ENCODE assay signal across 22 mouse cellular contexts in genomic region chr17:32814136-32814535, GRCm38 (mm10). TPM values are rescaled to one million over a fixed set of nuclear protein-coding genes. Genes with fewer than 3 reads are reported as not detected.
DNase-seq lines count a peak whose midpoint lies in the region; ATAC-seq and TF ChIP-seq lines count a peak whose summit lies in the region.
"Had no signal": no experiment of that assay in that cellular context is flagged by ENCODE, and none has a peak within 500 bp of the region (broad histone marks: within the 10 kb centered on the region; RNA-seq: fewer than 3 reads in every experiment).

No protein-coding gene starts in this region.

- TF ChIP-seq POLR2A in lung, adult 2 months (IDR thresholded peaks at IDR 0.05; ENCODE audit: borderline replicate concordance, extremely low read depth, low read depth, low read length) = no peak

- peak; percentile 85 for ATAC-seq in kidney, embryonic 16.5 days (ENCODE audit: low FRiP score, low TSS enrichment)
- ATAC-seq in heart, embryonic 11.5 days (replicated peaks; ENCODE audit: insufficient number of reproducible peaks, low FRiP score, low TSS enrichment) = no peak
- ATAC-seq: forebrain, embryonic 16.5 days had no signal

- H3K27me3 ChIP-seq in kidney, embryonic 16.5 days (ENCODE audit: insufficient read depth, low read length) = no peaks in the 10 kb centered on the region
- no peaks in the 10 kb centered on the region for H3K27me3 ChIP-seq in heart, embryonic 11.5 days (ENCODE audit: control insufficient read depth, insufficient read depth, low read length)
- H3K27me3 ChIP-seq: CH12.LX; embryonic facial prominence, embryonic 12.5 days; heart, embryonic 15.5 days had no signal

- TF ChIP-seq CTCF in lung, adult 2 months (IDR thresholded peaks at IDR 0.05; ENCODE audit: insufficient read depth, low read length) = no peak

- 0 out of 2 replicates have a peak overlapping the region, but pooled peaks have one; percentile 36 for H3K27ac ChIP-seq in kidney, embryonic 16.5 days (ENCODE audit: low read length)
- H3K27ac ChIP-seq in heart, embryonic 11.5 days (ENCODE audit: low read depth, low read length) = no peak overlapping the region
- H3K27ac ChIP-seq: embryonic facial prominence, embryonic 12.5 days; heart, embryonic 10.5 days; heart, embryonic 15.5 days; hindbrain, embryonic 10.5 days; hindbrain, embryonic 14.5 days had no signal

- WGBS in kidney, embryonic 16.5 days = 40% methylated on average over 7 of the region's 7 CpGs
- WGBS in heart, embryonic 11.5 days (ENCODE audit: insufficient replicate concordance) = 73% methylated on average over 7 of the region's 7 CpGs
- WGBS in lung, adult 2 months = 79% methylated on average over 7 of the region's 7 CpGs

- peaks cover 3% of the 10 kb centered on the region for H3K4me1 ChIP-seq in kidney, embryonic 16.5 days (ENCODE audit: insufficient read depth, low read length)
- peaks cover 3% of the 10 kb centered on the region for H3K4me1 ChIP-seq in heart, embryonic 11.5 days (ENCODE audit: control insufficient read depth, insufficient read depth, low read length)
- no peaks in the 10 kb centered on the region for H3K4me1 ChIP-seq in lung, adult 2 months (ENCODE audit: control insufficient read depth, insufficient read depth, low read length)

- peak; percentile 69 for DNase-seq in kidney, adult 11 months
- peak; percentile 52 to 61 for DNase-seq in kidney, adult 8-10 months
- peak; percentile 43 to 79 for DNase-seq in kidney, postnatal 25 days
- no peak for DNase-seq in gastrocnemius, postnatal 10 days
- DNase-seq in lung, adult 18-20 months = no peak
- no peak for DNase-seq in lung, adult 2 months
- DNase-seq: adrenal gland, adult 8-10 months; adrenal gland, postnatal 36 days; cerebellum, adult 2 months; cerebellum, postnatal 14 days; gastrocnemius, postnatal 25 days; heart, adult 11 months; heart, postnatal 14 days had no signal

- H3K36me3 ChIP-seq in kidney, embryonic 16.5 days (ENCODE audit: insufficient read depth, low read length) = peaks cover 14% of the 10 kb centered on the region
- H3K36me3 ChIP-seq in heart, embryonic 11.5 days (ENCODE audit: control insufficient read depth, insufficient read depth, low read length) = peaks cover 5% of the 10 kb centered on the region

- no peak overlapping the region for H3K4me2 ChIP-seq in kidney, embryonic 16.5 days (replicated peaks; ENCODE audit: low read depth, low read length)
- no peak overlapping the region for H3K4me2 ChIP-seq in heart, embryonic 11.5 days
- H3K4me2 ChIP-seq: embryonic facial prominence, embryonic 12.5 days; heart, embryonic 15.5 days; hindbrain, embryonic 14.5 days had no signal

- no peak overlapping the region for H3K9ac ChIP-seq in kidney, embryonic 16.5 days (replicated peaks; ENCODE audit: low read length)
- no peak overlapping the region for H3K9ac ChIP-seq in heart, embryonic 11.5 days (ENCODE audit: low read depth, low read length)
- H3K9ac ChIP-seq: embryonic facial prominence, embryonic 12.5 days; heart, embryonic 15.5 days; hindbrain, embryonic 14.5 days had no signal

- no peaks in the 10 kb centered on the region for H3K9me3 ChIP-seq in kidney, embryonic 16.5 days (ENCODE audit: low read length)
- H3K9me3 ChIP-seq in heart, embryonic 11.5 days (replicated peaks; ENCODE audit: control insufficient read depth, low read length) = no peaks in the 10 kb centered on the region
- H3K9me3 ChIP-seq: embryonic facial prominence, embryonic 12.5 days; heart, embryonic 10.5 days; heart, embryonic 15.5 days; hindbrain, embryonic 10.5 days had no signal

- no peak overlapping the region for H3K4me3 ChIP-seq in kidney, embryonic 16.5 days (ENCODE audit: low read length)
- no peak overlapping the region for H3K4me3 ChIP-seq in heart, embryonic 11.5 days (ENCODE audit: low read depth, low read length)
- no peak overlapping the region for H3K4me3 ChIP-seq in lung, adult 2 months (replicated peaks; ENCODE audit: extremely low read depth, low read depth, low read length)
- H3K4me3 ChIP-seq: embryonic facial prominence, embryonic 12.5 days; heart, embryonic 10.5 days; heart, embryonic 15.5 days; hindbrain, embryonic 10.5 days had no signal

RNA-seq across cellular contexts. Expression of gene Zfp811, which starts 4.4 kb away (rescaled TPM):
- 2.7 and 3.3 TPM in 2 replicates for polyA plus RNA-seq in kidney, embryonic 16.5 days (2015; fragmentation: Nextera tagmentation; extraction: Ambion mirVana)
- under 1 TPM; 0.77 to 0.87 TPM for total RNA-seq in gastrocnemius, postnatal 10 days (2021)
- polyA plus RNA-seq in heart, embryonic 11.5 days (2014; fragmentation: Nextera tagmentation; extraction: Ambion mirVana) = 1.00 and 2.1 TPM in 2 replicates
- polyA plus RNA-seq in lung, adult 2 months (2012; rRNA removed) = 0.06 TPM in 1 of 2 replicates, not detected in the other

RNA-seq across cellular contexts. Expression of gene Zfp799, which starts 15.9 kb away (rescaled TPM):
- polyA plus RNA-seq in kidney, embryonic 16.5 days (2015; fragmentation: Nextera tagmentation; extraction: Ambion mirVana) = 15.6 and 16.3 TPM in 2 replicates
- 10 to 100 TPM in 1 of 2 experiments, 1 to 10 TPM in 1; 7.0 to 10.9 TPM for total RNA-seq in gastrocnemius, postnatal 10 days (2021)
- polyA plus RNA-seq in heart, embryonic 11.5 days (2014; fragmentation: Nextera tagmentation; extraction: Ambion mirVana) = 8.0 and 10.5 TPM in 2 replicates
- 2.4 and 5.8 TPM in 2 replicates for polyA plus RNA-seq in lung, adult 2 months (2012; rRNA removed)

RNA-seq across cellular contexts. Expression of gene Zfp871, which starts 26.0 kb away (rescaled TPM):
- polyA plus RNA-seq in kidney, embryonic 16.5 days (2015; fragmentation: Nextera tagmentation; extraction: Ambion mirVana) = 34.9 and 43.0 TPM in 2 replicates
- 10 to 100 TPM; 30.6 to 36.4 TPM for total RNA-seq in gastrocnemius, postnatal 10 days (2021)
- 26.7 and 35.0 TPM in 2 replicates for polyA plus RNA-seq in heart, embryonic 11.5 days (2014; fragmentation: Nextera tagmentation; extraction: Ambion mirVana)
- 8.2 and 13.8 TPM in 2 replicates for polyA plus RNA-seq in lung, adult 2 months (2012; rRNA removed)

Comparison
In these comparisons a context has a peak if more than half of its experiments do, and no peak if none do; other contexts are left out.
1. DNase-seq: peak in kidney, adult 11 months (single experiment), kidney, adult 8-10 months (2 of 2) and kidney, postnatal 25 days (2 of 2); none in gastrocnemius, postnatal 10 days (single experiment), lung, adult 18-20 months (0 of 2) and lung, adult 2 months (single experiment).